Mouse (Mus musculus) neural tube, embryonic 12.5 days (tissue): ENCODE measurements around the gene Prkce. TPM values are rescaled to one million over a fixed set of nuclear protein-coding genes. Genes with fewer than 3 reads are reported as not detected.

Source experiments
- ATAC-seq: fragments of 200-750 bp; cut with Nextera tagmentation; 2 replicates; pipeline ENCODE4 v1.8.0; 2017; ENCODE audit warnings: low read depth, mild to moderate bottlenecking, moderate TSS enrichment, moderate library complexity; ENCODE audit not compliant: low FRiP score
- H3K27ac ChIP-seq: fragments of 300-500 bp; sonication (generic); 2 replicates; pipeline ENCODE4 v1.5.1; 2016
- H3K27me3 ChIP-seq: fragments of 300-500 bp; sonication (generic); replicated peaks from 2 replicates; pipeline ENCODE4 v1.6.1; 2016; ENCODE audit warnings: mild to moderate bottlenecking
- H3K36me3 ChIP-seq: fragments of 300-500 bp; sonication (generic); 2 replicates; pipeline ENCODE4 v1.6.1; 2016; ENCODE audit warnings: mild to moderate bottlenecking
- H3K4me1 ChIP-seq: fragments of 300-500 bp; sonication (generic); 2 replicates; pipeline ENCODE4 v1.6.1; 2016
- H3K4me2 ChIP-seq: fragments of 300-500 bp; sonication (generic); replicated peaks from 2 replicates; pipeline ENCODE4 v1.6.1; 2016; ENCODE audit warnings: mild to moderate bottlenecking
- H3K4me3 ChIP-seq: fragments of 300-500 bp; sonication (generic); 2 replicates; pipeline ENCODE4 v1.5.1; 2016
- H3K9ac ChIP-seq: fragments of 300-500 bp; sonication (generic); 2 replicates; pipeline ENCODE4 v1.6.1; 2016; ENCODE audit warnings: mild to moderate bottlenecking
- H3K9me3 ChIP-seq: fragments of 300-500 bp; sonication (generic); 2 replicates; pipeline ENCODE4 v1.6.1; 2016; ENCODE audit warnings: mild to moderate bottlenecking
- WGBS: fragments of 180-500 bp; shearing (Covaris S2); methylation state at CpG from one replicate; pipeline ENCODE4 v1.1.7; 2016; 5-methylcytosine and 5-hydroxymethylcytosine counted together
- polyA plus RNA-seq: library from polyadenylated mRNA; unstranded; fragments of >200 nt; fragmentation: Nextera tagmentation; extraction: Ambion mirVana; gene quantifications from 2 replicates; pipeline ENCODE4 v1.2.1, GENCODE M21; 2016

Prkce gene
- polyA plus RNA-seq, 1 experiment from 2014 or later, result 20.7 TPM

DNA sequence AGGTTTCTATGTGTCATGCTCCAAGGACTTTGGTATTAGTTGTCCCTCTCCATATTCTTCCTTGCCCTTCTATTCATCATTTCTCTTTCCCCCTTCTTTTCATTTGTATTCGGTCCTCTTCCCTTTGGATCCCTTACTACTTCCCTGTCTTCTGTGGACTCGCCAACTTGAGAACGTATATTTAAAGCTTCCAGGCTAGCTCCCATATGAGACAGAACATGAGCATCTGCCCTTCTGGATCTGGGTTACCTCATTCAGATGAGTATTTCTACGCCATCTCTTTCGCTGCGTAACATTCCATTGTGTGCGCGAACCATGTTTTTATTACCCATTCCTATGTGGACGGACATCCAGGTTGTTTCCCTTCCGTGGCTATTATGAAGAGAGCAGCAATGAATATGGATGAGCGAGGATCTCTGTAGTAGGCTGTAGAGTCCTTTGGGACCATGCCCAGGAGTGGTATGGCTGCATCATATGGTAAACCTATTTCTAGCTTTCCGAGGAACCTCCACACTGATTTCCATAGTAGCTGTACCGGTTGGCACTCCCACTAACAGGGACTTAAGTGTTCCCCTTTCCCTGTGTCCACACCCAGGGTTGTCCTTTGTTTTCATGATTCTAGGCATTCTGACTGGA lies 152.5 kb downstream of the Prkce start:
- Histone ChIP-seq H3K4me1 (peaks cover 21% of the 10 kb centered on the region), H3K36me3 (no peaks in the 10 kb centered on the region), H3K27ac (no peak overlapping the region), H3K4me3 (no peak overlapping the region), H3K4me2 (no peak overlapping the region), H3K27me3 (no peaks in the 10 kb centered on the region), H3K9me3 (no peaks in the 10 kb centered on the region), H3K9ac (no peak overlapping the region)
- 75% methylated on average over 13 of the region's 13 CpGs for WGBS
- no peak for ATAC-seq

DNA sequence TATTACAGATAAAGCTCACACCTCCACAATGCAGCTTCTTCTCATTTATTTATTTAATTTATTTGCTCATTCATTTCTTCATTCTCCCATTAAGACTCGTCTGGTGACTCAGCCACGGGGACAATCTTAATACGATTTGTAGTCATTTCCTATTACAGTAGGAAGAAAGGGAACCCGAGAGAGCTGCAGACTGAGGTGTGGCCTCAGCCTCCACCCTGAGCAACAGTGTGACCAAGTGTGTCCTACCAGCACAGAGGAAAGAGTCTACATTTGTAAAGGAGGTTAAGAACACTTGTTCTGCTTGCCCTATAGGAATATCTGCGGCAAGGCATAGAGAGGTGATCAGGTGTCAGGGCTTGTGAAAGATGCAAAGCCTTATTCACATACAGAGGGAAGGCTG lies 155.3 kb downstream of the Prkce start:
- no peaks in the 10 kb centered on the region for H3K27me3 ChIP-seq
- H3K36me3 ChIP-seq, result no peaks in the 10 kb centered on the region
- no peak overlapping the region for H3K4me3 ChIP-seq
- H3K4me2 ChIP-seq, result no peak overlapping the region
- H3K27ac ChIP-seq, result no peak overlapping the region
- peaks cover 24% of the 10 kb centered on the region for H3K4me1 ChIP-seq
- H3K9me3 ChIP-seq, result no peaks in the 10 kb centered on the region
- H3K9ac ChIP-seq, result no peak overlapping the region
- WGBS, result 81% methylated on average over 5 of the region's 5 CpGs
- no peak for ATAC-seq

DNA sequence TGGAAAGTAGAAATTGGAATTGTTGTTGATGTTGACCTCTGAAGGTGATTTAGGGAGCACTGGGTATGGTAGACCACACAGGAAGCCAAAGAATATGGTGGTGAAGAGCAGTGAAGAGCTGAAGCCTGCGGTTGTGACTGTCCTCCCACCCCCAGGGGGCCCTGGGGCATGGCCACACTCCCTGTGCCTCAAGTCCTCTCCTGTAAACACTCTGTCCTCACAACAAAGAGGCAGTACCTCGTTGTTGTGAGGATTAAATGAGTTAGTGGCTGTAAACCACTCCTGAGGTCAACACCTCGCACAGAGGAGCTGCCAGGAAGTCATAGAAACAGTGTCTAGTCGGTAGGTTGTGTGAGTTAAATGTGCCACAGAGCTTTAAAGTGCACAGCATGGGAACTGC lies 155.7 kb downstream of the Prkce start:
- Histone ChIP-seq H3K9me3 (no peaks in the 10 kb centered on the region), H3K4me1 (peaks cover 24% of the 10 kb centered on the region), H3K27ac (no peak overlapping the region), H3K9ac (no peak overlapping the region), H3K4me2 (no peak overlapping the region), H3K36me3 (no peaks in the 10 kb centered on the region), H3K4me3 (no peak overlapping the region), H3K27me3 (no peaks in the 10 kb centered on the region)
- no peak for ATAC-seq
- WGBS, result 23% methylated on average over 4 of the region's 4 CpGs

DNA sequence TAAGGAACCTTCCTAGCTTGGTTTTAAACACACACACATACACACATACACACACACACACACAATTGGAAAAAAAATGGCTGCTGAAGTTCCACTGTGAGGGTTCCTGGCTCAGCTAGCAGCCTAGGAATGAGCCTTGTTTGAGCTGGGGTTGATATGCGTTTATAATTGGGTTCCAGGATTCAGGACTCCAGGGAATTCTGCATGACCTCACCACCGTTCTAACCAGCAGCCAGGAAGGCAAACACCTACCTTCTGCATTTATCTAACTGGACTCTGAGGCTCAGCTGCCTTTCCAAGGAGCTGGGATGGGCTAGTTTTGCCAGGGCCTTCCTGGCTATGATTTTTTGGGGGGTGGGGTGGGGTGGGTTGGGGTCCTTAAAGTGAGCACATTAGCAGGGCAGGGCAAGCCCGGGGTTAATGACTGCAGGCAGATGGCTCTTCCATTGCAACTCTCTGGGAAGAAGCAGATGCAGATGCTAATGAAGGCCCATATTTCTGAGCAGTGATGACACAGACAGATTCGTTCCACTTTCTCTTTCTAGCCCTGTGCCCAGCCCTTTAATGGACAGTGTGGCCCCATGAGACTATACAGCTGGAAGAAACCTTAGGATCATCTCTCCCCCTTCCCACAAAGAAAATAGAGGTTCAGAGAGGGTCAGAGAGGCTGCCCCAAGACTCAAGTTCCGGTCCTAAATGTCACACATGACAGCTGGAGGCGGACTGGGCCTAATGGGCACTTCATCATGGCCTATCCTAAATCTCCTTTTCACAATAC lies 156.5 kb downstream of the Prkce start:
- Histone ChIP-seq H3K27ac (peak overlapping the region; percentile 43; the same call in 1 of the 2 replicates), H3K36me3 (no peaks in the 10 kb centered on the region), H3K4me1 (peaks cover 29% of the 10 kb centered on the region), H3K4me3 (no peak overlapping the region), H3K9me3 (no peaks in the 10 kb centered on the region), H3K4me2 (no peak overlapping the region), H3K9ac (no peak overlapping the region), H3K27me3 (no peaks in the 10 kb centered on the region)
- peak; percentile 84 for ATAC-seq
- WGBS, result 17% methylated on average over 6 of the region's 6 CpGs

DNA sequence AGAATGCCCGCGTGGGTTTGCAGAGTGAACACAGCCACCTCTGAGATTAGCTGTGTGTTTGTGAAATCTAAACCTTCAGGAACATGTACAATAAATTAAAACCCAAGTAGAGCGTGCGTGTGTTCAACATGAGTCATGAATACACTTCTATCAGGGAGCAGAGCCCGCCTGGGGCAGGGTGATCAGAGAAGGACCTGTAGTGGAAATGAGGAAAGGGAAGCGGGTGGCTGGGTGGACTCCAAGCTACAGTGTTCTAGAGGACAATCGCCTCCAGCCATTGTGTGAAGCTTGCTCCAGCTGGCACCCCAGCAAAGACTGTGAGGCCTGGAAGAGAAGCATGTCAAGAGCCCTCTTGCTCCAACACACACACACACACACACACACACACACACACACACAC lies 157.2 kb downstream of the Prkce start:
- no peak overlapping the region for H3K4me3 ChIP-seq
- H3K9me3 ChIP-seq, result no peaks in the 10 kb centered on the region
- peaks cover 36% of the 10 kb centered on the region for H3K4me1 ChIP-seq
- ATAC-seq, result no peak
- no peak overlapping the region for H3K9ac ChIP-seq
- H3K27me3 ChIP-seq, result no peaks in the 10 kb centered on the region
- WGBS, result 38% methylated on average over 7 of the region's 7 CpGs
- no peaks in the 10 kb centered on the region for H3K36me3 ChIP-seq
- peak overlapping the region; percentile 43; the same call in 1 of the 2 replicates for H3K27ac ChIP-seq
- no peak overlapping the region for H3K4me2 ChIP-seq

DNA sequence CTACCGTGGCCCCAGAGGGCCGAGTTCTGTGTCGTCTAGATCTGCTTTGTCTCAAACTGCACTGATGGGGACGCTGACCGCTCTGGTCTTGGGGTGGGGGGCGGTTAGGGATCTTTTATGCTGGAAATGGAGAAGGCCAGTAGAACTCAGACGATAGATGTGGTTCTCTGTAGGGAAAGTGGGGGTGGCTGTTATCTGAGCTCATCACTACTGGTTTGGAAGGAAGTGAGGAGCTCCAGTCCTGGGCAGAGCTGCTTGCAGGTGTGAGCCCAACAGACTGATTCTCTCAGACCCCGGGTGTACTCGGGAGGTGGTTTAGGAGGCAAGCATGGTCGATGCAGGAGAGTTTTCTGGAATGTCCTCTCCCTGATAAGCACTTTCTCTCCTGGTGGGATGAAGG lies 157.7 kb downstream of the Prkce start:
- Histone ChIP-seq H3K9me3 (no peaks in the 10 kb centered on the region), H3K4me2 (no peak overlapping the region), H3K36me3 (no peaks in the 10 kb centered on the region), H3K27me3 (no peaks in the 10 kb centered on the region), H3K4me1 (peaks cover 41% of the 10 kb centered on the region), H3K9ac (no peak overlapping the region), H3K4me3 (no peak overlapping the region), H3K27ac (no peak overlapping the region)
- 80% methylated on average over 10 of the region's 10 CpGs for WGBS
- ATAC-seq, result no peak

DNA sequence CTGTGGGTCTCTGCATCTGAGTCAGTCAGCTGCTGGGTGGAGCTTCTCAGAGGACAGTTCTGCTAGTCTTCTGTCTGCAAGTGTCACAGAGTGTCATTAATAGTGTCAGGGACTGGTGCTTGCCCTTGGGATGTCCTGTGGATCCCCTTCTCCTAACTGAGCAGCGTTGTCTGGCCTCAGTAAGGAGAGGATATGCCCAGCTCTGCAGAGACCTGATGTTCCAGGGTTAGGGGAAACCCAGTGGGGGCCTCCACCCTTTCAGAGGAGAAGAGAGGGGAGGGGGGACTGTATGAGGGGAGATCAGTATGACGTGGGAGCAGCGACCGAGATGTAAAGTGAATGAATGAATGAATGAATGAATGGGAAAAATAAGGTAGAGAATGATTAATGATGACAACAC lies 160.4 kb downstream of the Prkce start:
- no peaks in the 10 kb centered on the region for H3K27me3 ChIP-seq
- H3K4me1 ChIP-seq, result peaks cover 55% of the 10 kb centered on the region
- no peak overlapping the region for H3K4me2 ChIP-seq
- no peak overlapping the region for H3K27ac ChIP-seq
- H3K9me3 ChIP-seq, result no peaks in the 10 kb centered on the region
- no peak for ATAC-seq
- no peak overlapping the region for H3K4me3 ChIP-seq
- H3K36me3 ChIP-seq, result no peaks in the 10 kb centered on the region
- H3K9ac ChIP-seq, result no peak overlapping the region
- 80% methylated on average over 4 of the region's 4 CpGs for WGBS

DNA sequence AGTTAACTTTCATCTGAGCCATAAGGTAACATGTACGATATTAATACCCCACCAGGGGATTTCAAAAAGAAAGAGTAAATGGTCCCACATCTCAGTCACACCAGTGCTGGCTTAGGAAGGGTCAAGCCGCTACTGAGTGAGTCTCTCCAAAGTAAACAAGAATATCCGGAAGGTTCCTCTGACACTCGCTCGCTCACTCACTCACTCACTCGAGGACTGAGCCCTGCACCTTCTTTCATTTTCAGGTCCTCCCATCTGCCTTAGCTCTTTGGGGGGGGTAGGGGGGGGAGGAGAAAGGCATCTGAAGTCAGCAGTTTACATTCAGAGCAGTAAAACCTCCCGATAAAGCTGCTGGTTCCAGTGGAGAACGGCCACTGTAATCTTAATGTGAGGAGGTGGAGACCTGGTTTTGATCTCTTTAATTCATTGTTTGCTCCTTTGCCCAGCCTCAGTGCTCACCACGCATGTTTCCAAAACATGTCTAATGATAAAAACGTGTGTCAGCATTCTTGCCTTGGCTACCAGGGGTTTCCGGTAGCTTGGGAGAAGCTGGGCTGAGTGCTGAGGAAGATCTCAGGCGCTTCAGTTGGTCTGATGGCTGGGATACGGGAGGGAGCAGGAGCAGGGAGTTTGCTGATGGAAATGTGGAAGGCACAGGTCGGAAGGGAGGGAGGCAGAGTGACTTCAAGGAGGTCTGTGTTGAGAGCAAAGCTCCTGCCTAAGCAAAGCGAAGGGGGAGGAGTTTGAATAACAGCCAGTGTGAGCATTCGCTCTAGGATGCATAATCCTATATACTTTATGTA lies 161.9 kb downstream of the Prkce start:
- 36% methylated on average over 16 of the region's 16 CpGs for WGBS
- Histone ChIP-seq H3K4me2 (peak overlapping the region; percentile 28), H3K36me3 (no peaks in the 10 kb centered on the region), H3K27me3 (no peaks in the 10 kb centered on the region), H3K9me3 (no peaks in the 10 kb centered on the region), H3K27ac (no peak overlapping the region), H3K4me1 (peaks cover 41% of the 10 kb centered on the region), H3K4me3 (no peak overlapping the region), H3K9ac (0 out of 2 replicates have a peak overlapping the region, but pooled peaks have one; percentile 21)
- 0 out of 2 replicates have a peak, but pooled peaks have one; percentile 30 for ATAC-seq

DNA sequence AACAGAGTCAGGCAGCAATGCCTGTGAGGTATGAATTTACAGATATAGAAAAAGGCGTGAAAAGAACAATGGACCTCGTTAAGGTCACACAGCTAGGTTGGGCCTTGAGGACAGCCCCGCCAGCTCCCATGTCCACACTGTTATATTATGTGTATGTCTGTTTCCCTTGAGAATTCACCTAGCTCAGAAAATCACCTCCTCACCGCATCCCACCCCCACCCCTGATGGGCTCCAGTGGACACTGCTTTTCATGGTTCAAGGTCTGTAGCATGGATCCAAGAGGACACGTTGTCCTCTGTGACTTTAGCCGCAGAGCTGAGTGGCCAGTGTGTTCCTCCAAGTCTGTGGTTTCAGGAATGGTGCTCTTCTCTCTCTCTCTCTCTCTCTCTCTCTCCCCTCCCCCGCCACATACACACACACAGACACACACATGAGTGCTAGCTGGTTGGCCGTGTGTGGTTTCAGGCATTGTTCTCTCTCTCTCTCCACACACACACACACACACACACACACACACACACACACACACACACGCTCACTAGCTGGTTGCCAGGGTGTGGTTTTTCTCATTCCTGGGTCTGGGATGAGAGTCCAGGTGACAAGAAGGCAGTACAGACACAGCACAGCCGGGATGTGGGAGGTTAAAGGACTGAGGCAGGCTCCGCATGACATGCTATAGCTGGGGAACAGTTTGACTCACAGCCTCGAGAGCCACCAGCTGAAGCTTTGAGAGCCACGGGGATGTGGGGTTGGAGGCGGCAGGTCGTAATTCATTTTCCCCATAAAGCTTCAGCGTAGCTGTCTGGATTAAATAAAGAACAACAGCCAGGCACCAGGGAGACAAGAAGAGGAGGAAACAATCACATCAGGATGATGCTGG lies 162.7 kb downstream of the Prkce start:
- H3K4me2 ChIP-seq, result peak overlapping the region; percentile 24
- peaks cover 34% of the 10 kb centered on the region for H3K4me1 ChIP-seq
- peak; percentile 69 for ATAC-seq
- no peaks in the 10 kb centered on the region for H3K36me3 ChIP-seq
- no peak overlapping the region for H3K9ac ChIP-seq
- H3K27ac ChIP-seq, result peak overlapping the region; percentile 53; the same call in 1 of the 2 replicates
- H3K4me3 ChIP-seq, result no peak overlapping the region
- H3K27me3 ChIP-seq, result no peaks in the 10 kb centered on the region
- no peaks in the 10 kb centered on the region for H3K9me3 ChIP-seq
- WGBS, result 31% methylated on average over 16 of the region's 16 CpGs

DNA sequence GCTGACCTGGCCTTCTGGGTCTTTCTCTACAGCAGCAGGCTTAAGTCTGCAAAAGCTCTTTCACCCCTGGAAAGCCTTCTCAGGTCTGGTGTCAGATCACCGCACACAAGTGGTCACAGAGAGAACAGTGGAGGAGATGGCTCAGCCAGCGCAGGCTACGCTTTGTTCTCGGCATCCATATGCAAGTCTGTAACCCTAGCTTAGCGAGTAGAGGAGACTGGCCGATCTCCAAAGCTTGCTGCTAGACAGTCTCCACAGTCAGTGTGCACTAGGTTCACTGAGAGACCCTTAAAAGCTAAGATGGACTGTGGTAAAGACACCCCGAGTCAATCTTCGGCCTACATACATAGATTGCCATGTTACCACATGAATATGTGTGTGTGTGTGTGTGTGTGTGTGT lies 164.2 kb downstream of the Prkce start:
- no peak overlapping the region for H3K9ac ChIP-seq
- no peaks in the 10 kb centered on the region for H3K9me3 ChIP-seq
- no peak overlapping the region for H3K4me3 ChIP-seq
- no peak overlapping the region for H3K4me2 ChIP-seq
- no peaks in the 10 kb centered on the region for H3K36me3 ChIP-seq
- ATAC-seq, result no peak
- no peak overlapping the region for H3K27ac ChIP-seq
- H3K27me3 ChIP-seq, result no peaks in the 10 kb centered on the region
- peaks cover 36% of the 10 kb centered on the region for H3K4me1 ChIP-seq
- WGBS, result 83% methylated on average over 8 of the region's 8 CpGs

DNA sequence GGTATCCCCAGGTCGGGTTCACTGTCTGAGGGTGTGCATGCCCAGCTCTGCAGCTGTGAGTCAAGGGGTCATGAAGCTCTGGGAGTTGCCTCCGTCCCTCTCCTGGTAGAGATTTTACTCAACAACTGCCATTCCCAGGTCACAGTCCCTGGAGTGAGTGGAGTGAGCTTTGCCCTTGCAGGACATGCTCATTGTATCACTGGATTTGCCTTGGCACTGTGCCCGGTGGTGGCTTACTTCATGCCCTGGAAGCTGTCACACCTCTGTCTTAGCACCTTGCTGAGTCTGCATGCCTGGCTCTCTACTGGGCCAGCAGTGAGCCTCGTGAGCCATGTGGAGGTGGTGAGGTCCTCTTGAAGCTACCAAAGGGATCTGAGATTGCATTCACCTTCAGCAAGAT lies 167.4 kb downstream of the Prkce start:
- no peak overlapping the region for H3K9ac ChIP-seq
- H3K9me3 ChIP-seq, result no peaks in the 10 kb centered on the region
- no peak overlapping the region for H3K4me3 ChIP-seq
- WGBS, result 93% methylated on average over 4 of the region's 4 CpGs
- no peaks in the 10 kb centered on the region for H3K36me3 ChIP-seq
- H3K27ac ChIP-seq, result no peak overlapping the region
- no peak for ATAC-seq
- H3K27me3 ChIP-seq, result no peaks in the 10 kb centered on the region
- no peak overlapping the region for H3K4me2 ChIP-seq
- H3K4me1 ChIP-seq, result peaks cover 22% of the 10 kb centered on the region
